Mouse (Mus musculus): Measurements from ENCODE around the gene Dnlz.
"Not testable (repeated sequence)": the region's sequence is repeated elsewhere in the genome, so short reads cannot be mapped to it uniquely, and the experiment has no call there.

Gene Dnlz

GRCm38 (mm10) chr2:26351358-26352290, at the start of gene Dnlz:
TSS of gene Dnlz (minus strand) at chr2:26352110.
- peak; percentile 93 for DNase-seq (ENCODE audit: low read depth, low spot score)

- no peak for DNase-seq (ENCODE audit: low read depth, low spot score)
These were observed 49.1 kb upstream of the Dnlz start for GRCm38 (mm10) chr2:26401023-26401422.

- DNase-seq (ENCODE audit: low read depth, low spot score), result no peak
These were observed 48.4 kb upstream of the Dnlz start for GRCm38 (mm10) chr2:26400296-26400695.

- DNase-seq (ENCODE audit: low read depth, low spot score), result no peak
These were observed 47.7 kb upstream of the Dnlz start for GRCm38 (mm10) chr2:26399647-26400046.

- DNase-seq (ENCODE audit: low read depth, low spot score), result no peak
These were observed 47.1 kb upstream of the Dnlz start for GRCm38 (mm10) chr2:26398978-26399377.

- no peak for DNase-seq (ENCODE audit: low read depth, low spot score)
These were observed 39.7 kb upstream of the Dnlz start for GRCm38 (mm10) chr2:26391617-26392016.

GRCm38 (mm10) chr2:26390954-26391353, 39.0 kb upstream of the Dnlz start:
- no peak for DNase-seq (ENCODE audit: low read depth, low spot score)

- peak; percentile 86 for DNase-seq (ENCODE audit: low read depth, low spot score)
These were observed 37.3 kb upstream of the Dnlz start, which contains the start of the genes Entr1 and Pmpca for GRCm38 (mm10) chr2:26389154-26389690. TSS of gene Entr1 (minus strand) at chr2:26389316. TSS of gene Pmpca (plus strand) at chr2:26389339.

- no peak for DNase-seq (ENCODE audit: low read depth, low spot score)
These were observed 36.8 kb upstream of the Dnlz start for GRCm38 (mm10) chr2:26388682-26389153.

GRCm38 (mm10) chr2:26387713-26388112, 35.8 kb upstream of the Dnlz start:
- DNase-seq (ENCODE audit: low read depth, low spot score), result no peak

- not testable (repeated sequence) for DNase-seq (ENCODE audit: low read depth, low spot score)
These were observed 29.0 kb upstream of the Dnlz start for GRCm38 (mm10) chr2:26380871-26381270.

GRCm38 (mm10) chr2:26380131-26380771, 28.3 kb upstream of the Dnlz start, which contains the start of gene Snapc4:
TSS of gene Snapc4 (minus strand) at chr2:26380653.
- DNase-seq (ENCODE audit: low read depth, low spot score), result peak; percentile 85

- DNase-seq (ENCODE audit: low read depth, low spot score), result no peak
These were observed 20.5 kb upstream of the Dnlz start for GRCm38 (mm10) chr2:26372396-26372795.

GRCm38 (mm10) chr2:26368572-26368971, 16.7 kb upstream of the Dnlz start:
- DNase-seq (ENCODE audit: low read depth, low spot score), result no peak

- DNase-seq (ENCODE audit: low read depth, low spot score), result no peak
These were observed 16.0 kb upstream of the Dnlz start for GRCm38 (mm10) chr2:26367911-26368310.

GRCm38 (mm10) chr2:26364738-26365465, 13.0 kb upstream of the Dnlz start:
- DNase-seq (ENCODE audit: low read depth, low spot score), result no peak

- DNase-seq (ENCODE audit: low read depth, low spot score), result no peak
These were observed 11.6 kb upstream of the Dnlz start for GRCm38 (mm10) chr2:26363481-26363880.

GRCm38 (mm10) chr2:26362991-26363390, 11.1 kb upstream of the Dnlz start:
- no peak for DNase-seq (ENCODE audit: low read depth, low spot score)

GRCm38 (mm10) chr2:26360772-26361171, 8.9 kb upstream of the Dnlz start, which contains the start of gene Card9:
TSS of gene Card9 (minus strand) at chr2:26360918.
- DNase-seq (ENCODE audit: low read depth, low spot score), result no peak

GRCm38 (mm10) chr2:26359983-26360382, 8.1 kb upstream of the Dnlz start:
- no peak for DNase-seq (ENCODE audit: low read depth, low spot score)

- no peak for DNase-seq (ENCODE audit: low read depth, low spot score)
These were observed 6.9 kb upstream of the Dnlz start for GRCm38 (mm10) chr2:26358667-26359320.
